Mouse (Mus musculus) embryo, embryonic 11 days (tissue): Measurements from ENCODE around the gene Acss2.
"Not testable (repeated sequence)": the region's sequence is repeated elsewhere in the genome, so short reads cannot be mapped to it uniquely, and the experiment has no call there.

ENCODE experiments used
- DNase-seq: peaks from one replicate; pipeline ENCODE4 v3.0.0-alpha.2; 2015

Gene Acss2

GRCm38 (mm10) chr2:155590876-155591275 is 73.1 kb downstream of the Acss2 start:
- no peak for DNase-seq

DNA sequence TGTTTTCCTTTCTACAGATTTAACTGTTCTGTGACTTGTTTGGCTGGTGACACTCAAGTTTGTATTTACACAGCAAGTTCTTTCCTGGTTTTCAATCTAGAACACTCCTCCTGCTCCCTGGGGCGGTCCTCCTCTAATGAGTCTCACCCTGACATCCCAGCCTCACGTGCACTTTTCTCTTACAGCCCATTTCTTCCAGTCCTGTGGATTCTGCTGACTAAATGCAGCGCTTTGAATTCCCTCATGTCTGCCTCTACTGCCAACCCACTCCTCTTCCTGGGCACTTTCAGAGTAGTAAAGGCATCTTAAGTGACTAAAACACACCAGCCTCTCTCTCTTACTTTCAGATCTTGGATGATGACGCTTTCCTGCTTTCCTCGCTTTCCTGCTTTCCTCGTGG is 73.9 kb downstream of the Acss2 start:
- DNase-seq: peak; percentile 10

- DNase-seq: peak; percentile 98
These were observed 74.5 kb downstream of the Acss2 start, which contains the start of gene Gss for GRCm38 (mm10) chr2:155592137-155592853. TSS of gene Gss (minus strand) at chr2:155592810.

DNA sequence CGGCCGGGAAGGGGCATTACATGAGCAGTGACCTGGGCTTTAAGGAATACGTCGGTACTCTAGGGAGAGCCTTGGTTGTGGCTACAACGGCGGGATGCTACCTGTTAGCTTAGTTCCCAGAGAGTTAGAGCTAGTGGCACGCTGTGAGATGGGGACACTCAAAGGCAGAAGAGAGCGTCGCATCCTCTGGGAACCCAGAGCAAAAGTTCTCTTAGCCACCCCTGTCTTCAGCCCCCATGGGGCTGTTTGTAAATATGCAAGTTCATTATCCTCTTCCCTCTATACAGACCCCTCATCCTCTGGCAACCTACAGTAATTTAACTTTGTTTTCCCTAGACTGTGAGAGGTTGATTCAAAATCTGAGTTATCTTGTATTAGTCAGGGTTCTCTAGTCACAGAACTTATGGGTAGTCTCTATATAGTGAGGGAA is 75.1 kb downstream of the Acss2 start:
- DNase-seq: no peak

DNA sequence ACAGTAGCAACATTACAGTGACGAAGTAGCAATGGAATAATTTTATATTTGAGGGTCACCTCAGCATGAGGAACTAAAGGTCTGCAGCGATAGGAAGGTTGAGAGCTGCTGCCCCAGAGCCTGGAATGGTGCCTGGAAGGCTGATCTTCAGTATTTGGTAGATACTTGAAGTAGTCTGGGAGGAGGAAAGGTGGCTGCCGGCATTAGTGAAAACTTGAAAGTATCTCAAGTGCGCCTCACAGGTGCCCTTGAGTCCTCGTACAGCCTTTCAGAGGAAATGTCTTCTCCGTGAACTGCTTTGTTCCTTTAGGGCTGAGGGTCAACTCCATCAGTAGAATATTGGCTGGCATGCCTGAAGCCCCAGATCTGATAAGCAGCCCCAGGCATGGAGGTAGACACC is 77.8 kb downstream of the Acss2 start:
- no peak for DNase-seq

- DNase-seq: no peak
These were observed 86.0 kb downstream of the Acss2 start for GRCm38 (mm10) chr2:155603707-155604106.

- DNase-seq: no peak
These were observed 87.0 kb downstream of the Acss2 start for GRCm38 (mm10) chr2:155604560-155605235.

DNA sequence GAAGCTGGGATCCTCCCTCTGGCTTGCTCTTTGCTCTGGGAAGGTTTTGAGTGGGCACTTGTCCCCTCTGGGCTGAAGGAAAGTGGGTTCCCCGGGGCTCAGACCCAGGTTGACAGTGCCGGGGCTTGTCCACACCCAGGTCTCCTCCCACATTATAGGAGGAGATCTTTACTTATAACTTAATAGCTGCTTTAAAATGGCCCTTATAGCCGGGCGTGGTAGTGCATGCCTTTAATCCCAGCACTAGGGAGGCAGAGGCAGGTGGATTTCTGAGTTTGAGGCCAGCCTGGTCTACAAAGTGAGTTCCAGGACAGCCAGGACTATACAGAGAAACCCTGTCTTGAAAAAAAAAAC is 87.5 kb downstream of the Acss2 start:
- DNase-seq: not testable (repeated sequence)

DNA sequence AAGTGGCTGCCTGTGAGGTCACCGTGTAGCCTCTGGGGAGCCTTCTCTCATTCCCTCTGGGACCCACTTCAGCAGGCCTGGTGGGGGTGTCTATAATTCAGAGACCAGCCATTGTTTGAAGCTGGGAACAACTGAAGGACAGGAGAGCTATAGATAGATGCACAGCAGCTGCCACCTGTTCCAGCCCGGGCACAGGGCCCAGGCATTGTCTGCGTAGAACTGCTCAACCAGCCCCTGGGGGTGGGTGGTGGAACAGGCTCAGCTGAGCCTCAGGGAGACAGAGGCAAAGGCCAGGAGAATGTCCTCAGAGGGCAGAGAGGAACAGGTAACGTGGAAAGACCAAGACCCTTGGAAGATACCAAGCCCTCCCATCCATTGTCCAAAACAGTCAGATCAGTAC is 88.6 kb downstream of the Acss2 start:
- no peak for DNase-seq

DNA sequence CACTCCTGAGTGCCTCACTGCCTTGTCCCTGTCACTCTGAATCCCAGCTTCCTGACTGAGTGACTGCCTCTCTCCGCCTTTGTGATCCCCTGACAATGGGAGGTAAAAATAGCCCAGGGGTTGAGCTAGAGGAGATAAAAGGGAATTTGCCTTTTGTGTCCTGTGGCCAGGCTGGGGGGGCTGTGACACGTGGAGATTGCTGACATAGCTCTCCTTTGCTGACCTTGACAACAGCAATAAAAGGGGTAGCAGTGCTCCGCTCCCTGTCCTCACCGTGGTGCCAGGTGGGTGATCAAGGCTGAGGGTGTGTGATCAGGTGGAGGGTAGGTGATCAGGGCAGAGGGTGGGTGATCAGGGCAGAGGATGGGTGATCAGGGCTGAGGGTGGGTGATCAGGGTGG is 93.2 kb downstream of the Acss2 start, which contains the start of gene Myh7b:
TSS of gene Myh7b (plus strand) at position 235 of the 400 bp plus-strand sequence.
- no peak for DNase-seq

GRCm38 (mm10) chr2:155611834-155612550 is 94.2 kb downstream of the Acss2 start:
- DNase-seq: no peak

DNA sequence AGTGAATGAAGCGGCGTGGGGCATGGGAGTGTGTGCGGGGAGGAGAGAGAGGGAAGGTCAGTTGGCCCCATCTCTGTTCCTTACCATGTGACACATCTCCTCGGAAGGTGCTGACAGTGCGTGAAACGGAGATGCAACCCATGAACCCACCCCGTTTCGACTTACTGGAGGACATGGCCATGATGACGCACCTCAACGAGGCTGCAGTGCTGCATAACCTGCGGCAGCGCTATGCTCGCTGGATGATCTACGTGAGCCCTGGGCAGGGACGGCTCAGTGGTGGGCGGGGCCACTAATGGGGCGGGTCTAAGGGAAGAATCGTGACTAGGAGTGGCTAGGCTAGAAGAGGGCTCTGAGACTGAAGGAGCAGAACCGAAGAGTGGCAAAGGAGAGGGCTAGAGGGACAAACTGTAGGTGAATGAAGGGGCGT is 95.6 kb downstream of the Acss2 start:
- peak; percentile 77 for DNase-seq

DNA sequence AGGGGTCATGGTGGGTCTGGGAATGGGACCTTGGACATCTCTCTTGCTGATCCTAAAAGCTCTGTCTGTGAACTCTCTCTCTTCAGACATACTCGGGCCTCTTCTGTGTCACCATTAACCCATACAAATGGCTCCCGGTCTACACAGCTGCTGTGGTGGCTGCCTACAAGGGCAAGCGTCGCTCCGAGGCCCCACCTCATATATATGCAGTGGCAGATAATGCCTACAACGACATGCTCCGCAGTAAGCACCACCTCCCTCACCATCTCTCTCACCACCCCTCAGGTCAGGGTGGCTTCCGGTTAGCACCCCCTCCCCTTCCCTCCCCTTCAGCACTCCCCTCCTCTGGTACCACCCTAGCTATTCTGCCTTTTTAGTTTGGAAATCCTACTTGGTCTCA is 96.2 kb downstream of the Acss2 start:
- DNase-seq: no peak

GRCm38 (mm10) chr2:155616971-155617370 is 99.2 kb downstream of the Acss2 start:
- no peak for DNase-seq

- DNase-seq: peak; percentile 76
These were observed 102.1 kb downstream of the Acss2 start for GRCm38 (mm10) chr2:155619817-155620216.

DNA sequence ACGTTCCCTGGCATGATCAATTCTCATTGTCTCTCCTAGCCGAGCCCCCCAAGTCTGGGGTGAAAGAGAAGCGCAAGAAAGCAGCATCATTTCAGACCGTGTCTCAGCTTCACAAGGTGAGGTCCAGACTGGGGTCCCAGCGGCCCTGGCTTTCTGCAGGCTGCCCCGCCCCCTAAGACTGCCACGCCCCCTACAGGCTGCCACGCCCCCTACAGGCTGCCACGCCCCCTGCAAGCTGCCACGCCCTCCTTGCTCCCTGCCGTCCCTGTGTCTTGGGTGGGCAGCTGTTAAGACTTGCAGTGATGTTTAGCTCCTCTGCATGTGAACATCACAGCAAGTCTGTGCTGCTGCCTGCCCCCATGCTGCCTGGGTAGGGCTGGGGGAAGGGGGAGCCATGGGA is 104.9 kb downstream of the Acss2 start:
- DNase-seq: no peak

DNA sequence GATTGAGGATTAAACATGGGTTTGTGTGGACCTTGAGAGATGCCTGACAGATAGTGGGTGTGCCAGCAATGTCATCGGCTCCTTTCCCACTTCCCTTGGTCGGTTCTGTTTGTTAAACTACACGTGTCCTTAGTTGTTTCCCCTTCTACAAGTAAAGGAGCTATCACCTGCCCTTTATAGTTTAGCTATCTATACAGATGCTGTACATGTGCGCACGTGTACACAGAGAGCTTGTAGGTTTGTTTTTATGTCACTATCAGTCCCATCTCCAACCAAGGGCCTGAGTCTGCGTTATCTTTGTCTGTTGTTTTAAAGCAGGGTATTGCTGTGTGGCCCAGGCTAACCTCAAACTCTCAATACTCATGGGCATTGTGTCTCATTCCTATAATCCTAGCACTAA is 106.2 kb downstream of the Acss2 start:
- no peak for DNase-seq

- peak; percentile 74 for DNase-seq
These were observed 107.0 kb downstream of the Acss2 start for GRCm38 (mm10) chr2:155624730-155625129.

GRCm38 (mm10) chr2:155626277-155626676 is 108.5 kb downstream of the Acss2 start:
- DNase-seq: no peak

DNA sequence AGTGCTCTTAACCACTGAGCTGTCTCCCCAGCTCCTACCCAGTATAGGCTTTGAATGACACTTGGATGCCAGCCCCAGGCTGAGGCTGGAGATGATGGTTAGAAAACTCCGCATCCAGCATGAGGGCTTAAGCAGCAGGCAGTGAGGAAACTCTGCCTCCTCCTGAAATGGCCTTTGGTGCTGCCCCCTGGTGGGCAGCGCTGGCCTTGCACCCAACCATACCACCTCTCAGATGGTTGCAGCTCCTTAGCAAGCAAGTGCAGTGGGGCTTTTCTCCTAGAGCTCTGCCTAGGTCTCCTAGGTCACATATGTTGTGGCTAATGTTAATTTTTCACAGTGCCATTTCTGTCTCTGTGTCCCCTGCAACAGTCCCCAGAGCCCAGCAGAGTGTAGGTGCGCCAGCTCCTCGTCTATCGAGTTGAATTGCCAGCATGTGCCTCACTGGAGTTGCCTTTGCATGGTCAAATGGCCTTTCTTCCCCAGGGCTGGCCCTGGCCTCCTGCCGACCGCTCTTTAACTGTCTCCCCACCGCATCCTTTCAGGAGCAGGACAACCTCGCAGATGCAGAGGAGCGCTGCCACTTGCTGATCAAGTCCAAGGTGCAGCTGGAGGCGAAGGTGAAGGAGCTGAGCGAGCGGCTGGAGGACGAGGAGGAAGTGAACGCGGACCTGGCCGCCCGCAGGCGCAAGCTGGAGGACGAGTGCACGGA is 109.4 kb downstream of the Acss2 start:
- peak; percentile 78 for DNase-seq

DNA sequence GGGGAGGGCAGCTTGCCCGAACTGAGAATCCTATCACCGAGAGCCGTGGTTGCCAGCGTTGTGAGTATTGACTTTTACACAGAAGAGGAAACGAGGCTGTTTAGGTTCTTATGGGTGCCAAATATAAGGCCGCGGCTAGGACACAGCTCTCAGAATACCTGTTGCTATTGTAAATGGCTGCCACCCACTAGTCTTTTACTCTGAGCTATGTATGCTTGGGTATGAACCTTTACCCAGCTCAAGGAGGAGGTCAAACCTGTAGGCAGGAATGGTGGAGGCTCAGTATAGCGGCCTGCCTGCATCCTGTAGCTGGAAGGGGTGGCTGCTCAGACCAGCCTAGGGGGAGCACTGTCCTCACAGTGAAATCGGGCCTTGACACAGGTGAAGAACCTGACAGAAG is 110.4 kb downstream of the Acss2 start:
- no peak for DNase-seq

- DNase-seq: no peak
These were observed 110.8 kb downstream of the Acss2 start for GRCm38 (mm10) chr2:155628519-155628918.

DNA sequence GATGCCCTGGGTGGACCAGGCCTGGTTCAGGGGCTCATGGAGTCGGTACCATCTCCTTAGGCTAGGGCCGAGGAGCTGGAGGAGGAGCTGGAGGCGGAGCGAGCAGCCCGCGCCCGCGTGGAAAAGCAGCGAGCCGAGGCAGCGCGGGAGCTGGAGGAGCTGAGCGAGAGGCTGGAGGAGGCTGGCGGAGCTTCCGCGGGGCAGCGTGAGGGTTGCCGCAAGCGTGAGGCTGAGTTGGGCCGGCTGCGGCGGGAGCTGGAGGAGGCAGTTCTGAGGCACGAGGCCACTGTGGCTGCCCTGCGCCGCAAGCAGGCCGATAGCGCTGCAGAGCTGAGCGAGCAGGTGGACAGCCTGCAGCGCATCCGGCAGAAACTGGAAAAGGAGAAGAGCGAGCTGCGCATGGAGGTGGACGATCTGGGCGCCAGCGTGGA is 111.5 kb downstream of the Acss2 start:
- peak; percentile 73 for DNase-seq
